Mouse (Mus musculus): ENCODE results near the gene Gm21778. TPM values are rescaled to one million over a fixed set of nuclear protein-coding genes. Genes with fewer than 3 reads are reported as not detected.

The Gm21778 gene
- not detected for total RNA-seq (2023)

DNA sequence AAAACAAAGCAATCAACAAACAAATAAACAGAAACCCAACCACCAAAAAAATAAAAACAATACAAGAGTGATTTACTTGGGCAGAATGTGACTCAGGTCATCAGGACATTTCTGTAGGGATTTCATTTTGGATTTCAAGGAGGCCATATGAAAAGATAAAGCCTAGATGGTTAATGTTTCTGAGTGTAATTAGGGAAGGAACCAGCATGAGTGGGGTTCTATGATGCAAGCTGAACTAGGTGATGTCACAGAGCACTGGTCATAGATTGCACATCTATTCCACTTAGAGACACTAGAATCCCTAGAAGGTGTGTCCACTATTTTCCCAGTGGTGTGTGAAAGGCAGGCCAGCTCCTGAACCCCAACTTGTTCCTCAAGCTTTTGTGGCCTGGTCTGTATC, at the start of gene Gm21778:
Gm21778 (plus strand) TSS at position 301 of the 400 bp plus-strand sequence.

Other genes starting within 250 kb of the Gm21778 start
- not detected for gene Gm20914, start 216.5 kb upstream of the Gm21778 start, total RNA-seq (2023)
- not detected for gene Gm28171, start 149.1 kb upstream of the Gm21778 start, total RNA-seq (2023)